Mouse (Mus musculus) forebrain, embryonic 11.5 days (tissue): ENCODE data around the gene Epas1. TPM values are rescaled to one million over a fixed set of nuclear protein-coding genes. Genes with fewer than 3 reads are reported as not detected.

ENCODE experiments used
- ATAC-seq: fragments of 200-750 bp; cut with Nextera tagmentation; replicated peaks from 2 replicates; pipeline ENCODE4 v1.8.0; 2017; ENCODE audit warnings: moderate TSS enrichment; ENCODE audit not compliant: low FRiP score
- DNase-seq: peaks from one replicate; pipeline ENCODE4 v3.0.0-alpha.2; 2017; ENCODE audit warnings: low spot score
- H3K27ac ChIP-seq: fragments of 300-500 bp; sonication (generic); 2 replicates; pipeline ENCODE4 v1.5.1; 2014; ENCODE audit warnings: low read depth, low read length
- H3K27me3 ChIP-seq: fragments of 300-500 bp; sonication (generic); 2 replicates; pipeline ENCODE4 v1.6.1; 2014; ENCODE audit warnings: mild to moderate bottlenecking, low read length, mixed read lengths; ENCODE audit not compliant: control insufficient read depth, insufficient read depth
- H3K36me3 ChIP-seq: fragments of 300-500 bp; sonication (generic); 2 replicates; pipeline ENCODE4 v1.6.1; 2014; ENCODE audit warnings: mild to moderate bottlenecking, low read length, moderate library complexity, mixed read lengths; ENCODE audit not compliant: control insufficient read depth, insufficient read depth
- H3K4me1 ChIP-seq: fragments of 300-500 bp; sonication (generic); replicated peaks from 2 replicates; pipeline ENCODE4 v1.6.1; 2014; ENCODE audit warnings: low read length, mixed read lengths; ENCODE audit not compliant: control insufficient read depth, insufficient read depth
- H3K4me2 ChIP-seq: fragments of 300-500 bp; sonication (generic); 2 replicates; pipeline ENCODE4 v1.6.1; 2014; ENCODE audit warnings: low read depth, mild to moderate bottlenecking, low read length, moderate library complexity, mixed read lengths; ENCODE audit not compliant: severe bottlenecking
- H3K4me3 ChIP-seq: fragments of 300-500 bp; sonication (generic); 2 replicates; pipeline ENCODE4 v1.5.1; 2014; ENCODE audit warnings: low read depth, low read length
- H3K9ac ChIP-seq: fragments of 300-500 bp; sonication (generic); 2 replicates; pipeline ENCODE4 v1.6.1; 2014; ENCODE audit warnings: low read length
- H3K9me3 ChIP-seq: fragments of 300-500 bp; sonication (generic); 2 replicates; pipeline ENCODE4 v1.6.1; 2016; ENCODE audit warnings: low read length, mixed read lengths; ENCODE audit not compliant: control insufficient read depth
- WGBS: fragments of 180-500 bp; shearing (Covaris S2); extraction: QIAGEN DNeasy Blood & Tissue Kit; methylation state at CpG from one replicate; pipeline ENCODE4 v1.1.7; 2014; 5-methylcytosine and 5-hydroxymethylcytosine counted together
- polyA plus RNA-seq: library from polyadenylated mRNA; unstranded; fragments of >200 nt; fragmentation: Nextera tagmentation; extraction: Ambion mirVana; gene quantifications from 2 replicates; pipeline ENCODE4 v1.2.1, GENCODE M21; 2014

Epas1 gene
- polyA plus RNA-seq, 1 experiment from 2014 or later, result 6.9 TPM

DNA sequence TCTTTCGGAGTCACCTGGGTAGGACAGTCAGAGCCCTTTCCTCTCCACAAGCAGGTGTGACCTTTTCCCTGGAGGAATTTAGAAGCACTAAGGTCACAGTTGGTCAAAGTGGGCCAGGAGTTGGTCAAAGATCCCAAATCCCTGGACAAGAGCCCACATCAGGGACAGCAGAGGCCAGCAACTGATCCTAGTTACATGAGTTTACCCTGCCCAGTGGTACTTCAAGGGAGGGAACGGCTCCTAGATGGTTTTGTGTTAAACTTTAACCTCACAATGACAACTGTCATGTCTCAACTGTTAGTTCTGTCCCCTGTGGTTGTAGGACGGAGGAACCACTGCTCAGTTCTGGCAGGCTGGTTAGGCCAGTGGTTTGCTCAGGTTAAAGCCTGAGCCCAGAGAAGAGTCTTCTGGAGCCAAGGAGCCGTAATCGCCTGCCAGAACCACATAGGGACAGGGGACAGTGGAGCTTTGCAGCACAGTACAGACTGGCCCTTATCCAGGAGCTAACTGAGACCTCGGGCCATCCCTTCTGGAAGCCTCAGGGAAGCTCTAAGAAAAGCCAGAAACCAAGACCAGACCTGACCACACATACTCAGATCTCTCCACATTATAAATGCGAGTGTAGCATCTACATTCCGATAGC lies 12.4 kb downstream of the Epas1 start:
- Histone ChIP-seq H3K9ac (no peak overlapping the region), H3K4me2 (no peak overlapping the region), H3K4me1 (no peaks in the 10 kb centered on the region), H3K9me3 (no peaks in the 10 kb centered on the region), H3K36me3 (no peaks in the 10 kb centered on the region), H3K27me3 (no peaks in the 10 kb centered on the region), H3K27ac (no peak overlapping the region), H3K4me3 (no peak overlapping the region)
- DNase-seq (no peak), ATAC-seq (no peak)
- WGBS, result 92% methylated on average over 8 of the region's 8 CpGs

DNA sequence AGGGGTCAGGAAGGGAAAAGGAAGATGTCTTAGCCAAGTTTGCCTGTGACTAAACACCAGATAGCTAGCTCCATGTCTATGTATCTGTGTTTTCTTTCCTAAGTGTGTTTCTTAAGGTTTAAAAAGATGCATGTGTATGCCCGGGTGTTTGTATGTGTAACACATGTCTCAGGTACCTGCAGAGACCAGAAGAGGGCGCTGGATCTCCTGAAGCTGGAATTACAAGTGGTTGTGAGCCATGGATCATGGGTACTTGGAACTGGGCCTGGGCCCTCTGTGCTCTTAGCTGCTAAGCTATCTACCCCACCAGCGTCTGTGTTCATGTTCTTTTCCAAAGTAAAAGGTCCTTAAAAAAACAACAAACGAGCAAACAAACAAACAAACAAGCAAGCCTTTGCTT lies 12.9 kb downstream of the Epas1 start:
- no peaks in the 10 kb centered on the region for H3K4me1 ChIP-seq
- H3K4me3 ChIP-seq, result no peak overlapping the region

DNA sequence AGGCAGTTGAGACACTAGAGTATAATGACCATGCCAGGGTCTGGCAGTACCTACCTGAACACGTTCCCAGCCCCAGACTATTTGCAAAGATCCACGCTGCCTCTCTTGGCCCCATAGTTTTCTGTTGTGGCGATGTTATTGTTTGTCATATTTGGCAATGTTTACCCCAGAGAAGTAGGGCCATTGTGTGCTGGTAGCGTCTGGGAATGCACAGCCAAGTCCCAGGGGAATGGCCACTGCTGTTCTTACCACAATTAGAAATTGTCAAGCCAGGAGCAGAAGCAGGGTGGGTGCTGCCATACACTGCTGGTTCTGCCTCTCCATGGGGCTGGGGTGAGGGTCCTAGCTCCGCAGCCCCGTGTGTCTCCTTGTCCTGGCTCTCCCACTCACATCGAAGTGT lies 15.1 kb downstream of the Epas1 start:
- 89% methylated on average over 7 of the region's 7 CpGs for WGBS
- ATAC-seq (no peak), DNase-seq (no peak)
- Histone ChIP-seq H3K27me3 (no peaks in the 10 kb centered on the region), H3K27ac (no peak overlapping the region), H3K4me3 (no peak overlapping the region), H3K4me2 (no peak overlapping the region), H3K36me3 (no peaks in the 10 kb centered on the region), H3K9me3 (no peaks in the 10 kb centered on the region), H3K4me1 (no peaks in the 10 kb centered on the region), H3K9ac (no peak overlapping the region)

More for the DNA sequence above, 12.9 kb downstream of the Epas1 start:
- no peak for ATAC-seq
- DNase-seq, result no peak
- 90% methylated on average over 4 of the region's 4 CpGs for WGBS
- H3K9me3 ChIP-seq, result no peaks in the 10 kb centered on the region
- no peak overlapping the region for H3K27ac ChIP-seq
- H3K4me2 ChIP-seq, result no peak overlapping the region
- no peaks in the 10 kb centered on the region for H3K36me3 ChIP-seq
- no peak overlapping the region for H3K9ac ChIP-seq
- no peaks in the 10 kb centered on the region for H3K27me3 ChIP-seq

DNA sequence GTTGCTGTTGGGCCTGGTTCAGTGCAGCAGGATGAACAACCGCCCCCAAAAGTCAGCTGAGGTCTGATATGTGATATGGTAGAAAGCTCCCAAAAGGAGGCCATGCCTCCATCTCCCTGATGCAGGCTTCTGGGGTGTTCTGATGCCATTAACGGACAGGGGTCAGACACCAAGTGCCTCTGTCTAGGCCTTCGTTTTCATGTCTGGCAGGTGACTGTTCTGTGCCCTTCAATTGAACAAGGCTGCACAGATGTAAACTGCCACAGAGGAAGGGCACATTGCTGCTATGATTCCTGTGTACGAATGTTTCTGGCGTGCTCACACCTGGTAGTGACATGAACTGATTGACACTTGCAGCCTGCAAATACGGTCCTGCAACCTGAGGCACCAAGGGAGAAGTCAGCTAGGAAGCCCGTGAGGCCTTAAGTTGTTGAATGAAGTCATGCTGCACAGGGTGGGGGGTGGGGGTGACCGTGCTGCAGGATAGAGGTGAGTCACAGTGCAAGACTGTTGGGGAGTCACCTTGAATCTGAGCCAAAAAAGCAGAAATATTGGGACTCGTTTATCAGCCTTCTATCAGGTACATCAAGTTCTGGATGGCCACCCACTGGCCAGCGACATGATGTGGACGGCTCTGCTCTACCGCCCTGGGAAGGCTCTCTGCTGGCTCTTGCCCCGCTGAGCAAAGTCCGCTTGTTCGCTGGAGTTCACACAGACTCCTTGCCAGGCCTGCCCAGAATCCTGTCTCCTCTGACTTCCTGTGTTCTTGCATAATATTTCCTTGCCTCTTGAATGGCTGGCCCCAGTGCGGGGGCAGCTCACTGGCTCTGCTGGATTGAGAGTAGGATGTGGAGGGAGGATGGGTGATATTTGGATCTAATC lies 16.1 kb downstream of the Epas1 start:
- WGBS, result 77% methylated on average over 16 of the region's 16 CpGs
- DNase-seq (no peak), ATAC-seq (no peak)
- Histone ChIP-seq H3K4me2 (no peak overlapping the region), H3K4me1 (no peaks in the 10 kb centered on the region), H3K9ac (no peak overlapping the region), H3K4me3 (no peak overlapping the region), H3K27ac (no peak overlapping the region), H3K36me3 (no peaks in the 10 kb centered on the region), H3K27me3 (no peaks in the 10 kb centered on the region), H3K9me3 (no peaks in the 10 kb centered on the region)

DNA sequence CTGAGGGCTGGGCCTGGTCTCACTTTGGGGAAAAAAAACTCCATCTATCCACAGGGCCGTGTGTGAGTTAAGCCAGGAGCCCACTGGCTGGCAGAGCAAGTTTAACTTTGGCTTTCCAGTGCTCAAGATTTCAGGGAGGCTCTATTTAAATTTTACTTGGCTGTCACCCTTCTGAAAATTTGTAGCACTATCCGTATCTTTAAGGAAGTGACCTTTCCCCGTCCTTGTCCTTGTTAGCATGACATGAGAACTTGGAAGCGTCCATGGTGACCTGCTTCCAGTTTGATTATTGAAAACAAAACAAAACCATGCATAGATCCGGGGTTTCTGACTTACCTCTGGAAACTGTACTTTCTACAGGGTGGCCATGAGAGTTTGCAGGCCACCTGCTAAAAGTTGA lies 17.3 kb downstream of the Epas1 start:
- no peaks in the 10 kb centered on the region for H3K36me3 ChIP-seq
- H3K27me3 ChIP-seq, result no peaks in the 10 kb centered on the region
- DNase-seq (no peak), ATAC-seq (no peak)
- no peaks in the 10 kb centered on the region for H3K9me3 ChIP-seq
- H3K4me1 ChIP-seq, result no peaks in the 10 kb centered on the region
- no peak overlapping the region for H3K9ac ChIP-seq
- 75% methylated on average over 5 of the region's 5 CpGs for WGBS
- no peak overlapping the region for H3K4me2 ChIP-seq
- no peak overlapping the region for H3K4me3 ChIP-seq
- H3K27ac ChIP-seq, result no peak overlapping the region

DNA sequence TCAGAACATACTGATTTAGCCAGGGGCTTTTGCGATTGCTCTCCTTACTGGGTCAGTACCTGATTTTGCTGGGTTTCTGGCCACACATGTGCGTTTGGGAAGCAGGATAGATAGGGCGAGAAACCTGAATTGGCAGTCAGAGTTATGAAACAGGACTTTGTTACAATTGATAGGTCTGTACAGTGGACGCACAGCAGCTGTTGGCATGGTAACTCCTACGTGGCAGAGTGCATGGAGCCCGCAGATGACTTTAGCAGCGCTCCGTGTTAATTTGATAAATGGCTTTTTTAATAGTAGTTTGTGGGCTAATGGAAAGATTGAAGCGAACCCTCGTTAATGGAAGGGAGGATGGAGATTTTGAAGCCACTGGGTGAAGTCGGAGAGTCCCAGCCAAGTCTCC lies 18.5 kb downstream of the Epas1 start:
- no peaks in the 10 kb centered on the region for H3K27me3 ChIP-seq
- ATAC-seq (no peak), DNase-seq (no peak)
- no peaks in the 10 kb centered on the region for H3K4me1 ChIP-seq
- H3K36me3 ChIP-seq, result no peaks in the 10 kb centered on the region
- no peak overlapping the region for H3K4me2 ChIP-seq
- 80% methylated on average over 11 of the region's 11 CpGs for WGBS
- no peaks in the 10 kb centered on the region for H3K9me3 ChIP-seq
- no peak overlapping the region for H3K9ac ChIP-seq
- no peak overlapping the region for H3K27ac ChIP-seq
- H3K4me3 ChIP-seq, result no peak overlapping the region

DNA sequence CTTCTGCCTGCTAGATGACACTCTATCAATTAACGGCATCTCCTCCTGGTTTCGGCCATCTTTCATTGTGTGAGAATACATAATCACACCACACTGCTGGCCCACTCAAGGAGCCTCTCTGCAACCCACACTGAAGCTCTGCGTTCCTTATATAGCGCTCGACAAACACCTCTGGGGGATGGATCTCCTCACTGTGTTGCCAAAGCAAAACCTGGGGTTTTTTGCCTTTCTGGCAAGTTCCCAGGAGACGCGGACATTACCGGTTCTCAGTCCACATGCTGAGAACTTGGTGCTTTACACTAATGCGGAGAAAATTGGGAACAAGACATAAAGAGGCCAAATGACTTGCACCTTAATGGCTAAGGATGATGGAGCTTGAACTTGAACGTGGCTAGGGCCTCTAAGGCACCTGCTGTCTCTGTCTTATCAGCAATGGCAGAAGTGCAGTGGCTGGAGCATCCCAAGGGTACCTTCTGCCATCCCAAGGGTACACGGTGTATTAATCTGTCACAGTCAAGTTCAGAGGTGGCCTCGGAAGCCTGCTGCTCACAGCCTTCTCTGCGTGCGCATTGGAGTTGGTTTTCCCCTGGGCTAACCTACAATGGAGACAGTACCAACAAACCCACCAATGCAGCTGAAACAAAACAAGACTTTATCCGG lies 19.6 kb downstream of the Epas1 start:
- ATAC-seq (no peak), DNase-seq (no peak)
- Histone ChIP-seq H3K4me2 (no peak overlapping the region), H3K9ac (no peak overlapping the region), H3K4me1 (no peaks in the 10 kb centered on the region), H3K4me3 (no peak overlapping the region), H3K27ac (no peak overlapping the region), H3K36me3 (no peaks in the 10 kb centered on the region), H3K27me3 (no peaks in the 10 kb centered on the region), H3K9me3 (no peaks in the 10 kb centered on the region)
- 92% methylated on average over 15 of the region's 15 CpGs for WGBS

DNA sequence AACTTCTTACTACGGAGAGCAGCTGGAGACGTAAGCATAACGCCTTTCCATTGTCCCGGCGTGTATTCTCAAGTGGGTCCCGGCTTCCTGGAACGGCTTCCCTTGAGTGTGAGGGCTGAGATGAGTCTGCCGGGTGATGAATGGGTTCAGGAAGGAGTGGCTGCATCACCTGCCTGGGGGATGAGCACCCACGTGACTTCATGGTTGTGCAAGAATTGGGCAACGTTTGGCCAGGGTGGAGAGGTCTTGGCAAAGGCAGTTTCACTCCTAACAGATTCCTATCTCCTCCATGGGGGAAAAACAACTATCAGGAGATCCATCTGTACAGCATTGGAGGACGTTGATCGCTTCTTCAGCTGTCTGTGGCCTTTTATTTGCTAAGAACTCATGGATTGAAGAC lies 23.0 kb downstream of the Epas1 start:
- no peak for DNase-seq
- 89% methylated on average over 12 of the region's 12 CpGs for WGBS
- no peaks in the 10 kb centered on the region for H3K9me3 ChIP-seq
- no peak overlapping the region for H3K4me2 ChIP-seq
- ATAC-seq, result no peak
- no peaks in the 10 kb centered on the region for H3K4me1 ChIP-seq
- no peaks in the 10 kb centered on the region for H3K27me3 ChIP-seq
- H3K27ac ChIP-seq, result no peak overlapping the region
- H3K36me3 ChIP-seq, result no peaks in the 10 kb centered on the region
- no peak overlapping the region for H3K9ac ChIP-seq
- no peak overlapping the region for H3K4me3 ChIP-seq
